Mouse (Mus musculus) liver (tissue): Measurements from ENCODE around the gene Il1rl1.

Experiments
- DNase-seq: peaks from one replicate; pipeline ENCODE4 v3.0.0-alpha.2; 2020; ENCODE audit warnings: mixed read lengths

The Il1rl1 gene

DNA sequence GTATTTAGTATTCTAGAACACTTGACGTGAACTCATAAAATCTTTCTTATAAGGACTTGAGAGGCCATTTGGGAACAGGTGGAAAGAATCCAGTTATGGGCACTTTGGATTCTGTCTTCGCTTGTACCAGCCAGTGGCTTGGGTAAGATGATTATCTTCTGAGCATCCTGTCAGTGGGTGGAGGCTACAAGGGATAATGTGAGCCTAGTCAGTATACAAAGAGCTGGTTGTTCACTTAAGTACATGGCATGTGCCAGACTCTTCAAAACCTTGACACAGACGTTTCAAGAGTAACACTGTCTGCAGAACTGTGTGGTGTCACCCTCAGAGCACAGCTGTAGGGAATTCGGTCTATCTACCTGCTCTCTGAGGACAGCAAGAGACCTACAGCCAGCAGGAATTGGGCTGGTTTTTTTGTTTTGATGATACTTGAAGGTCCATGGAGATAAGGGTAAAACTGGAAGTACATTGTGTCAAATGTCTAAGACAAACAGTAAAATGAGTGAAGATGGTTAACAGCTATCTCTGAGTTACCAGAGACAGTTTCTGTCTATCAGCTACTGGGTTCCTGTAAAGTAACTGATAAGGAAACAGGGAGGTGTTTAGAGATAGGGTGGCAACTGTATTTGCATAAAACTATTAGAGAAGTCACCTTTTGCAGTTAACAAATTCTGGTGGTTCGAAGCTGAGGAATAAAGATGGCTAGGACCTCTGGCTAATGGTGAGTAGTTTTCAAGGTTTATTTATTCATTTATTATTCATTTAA is at the start of gene Il1rl1:
TSS of gene Il1rl1 (plus strand) at position 661 of the 766 bp plus-strand sequence.
- peak; percentile 14 for DNase-seq

DNA sequence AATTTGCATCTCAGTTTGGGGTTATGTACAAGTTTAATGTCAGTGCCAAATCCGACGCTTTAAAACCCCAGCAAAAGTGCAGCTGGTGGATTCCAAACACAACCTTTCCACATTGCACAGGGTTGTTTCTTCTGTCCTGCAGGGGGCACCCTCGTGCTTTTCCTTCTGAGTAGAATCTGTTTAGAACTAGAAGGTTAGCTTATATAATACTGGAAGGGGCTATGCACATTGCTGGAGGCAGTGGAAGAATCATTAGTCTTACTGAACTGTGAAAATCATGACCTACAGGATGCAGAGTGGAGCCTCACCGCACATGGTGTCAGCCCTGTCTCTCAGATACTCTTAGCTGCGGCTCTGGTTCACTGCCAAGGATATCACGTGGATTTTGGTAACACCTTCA is 49.3 kb upstream of the Il1rl1 start:
- peak; percentile 72 for DNase-seq

DNA sequence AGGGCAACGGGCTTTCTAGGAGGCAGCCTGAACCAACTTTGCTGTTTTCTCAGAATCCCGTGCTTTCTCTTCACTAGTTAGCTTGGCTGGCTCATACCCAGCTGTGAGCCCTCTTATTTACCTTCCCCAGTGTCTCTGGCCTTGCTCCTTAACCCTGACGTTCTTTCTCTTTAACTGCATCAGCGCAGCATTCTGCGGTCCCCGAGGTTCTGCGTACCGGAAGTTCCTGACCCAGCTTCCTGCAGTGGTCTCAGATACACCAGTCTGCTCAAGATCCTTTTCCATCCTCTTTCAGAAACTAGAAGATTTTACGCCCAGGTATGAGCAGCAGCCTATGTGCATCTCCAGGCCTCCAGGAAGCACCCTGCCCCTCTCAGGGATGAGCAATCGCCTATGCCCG is 48.4 kb upstream of the Il1rl1 start:
- no peak for DNase-seq

DNA sequence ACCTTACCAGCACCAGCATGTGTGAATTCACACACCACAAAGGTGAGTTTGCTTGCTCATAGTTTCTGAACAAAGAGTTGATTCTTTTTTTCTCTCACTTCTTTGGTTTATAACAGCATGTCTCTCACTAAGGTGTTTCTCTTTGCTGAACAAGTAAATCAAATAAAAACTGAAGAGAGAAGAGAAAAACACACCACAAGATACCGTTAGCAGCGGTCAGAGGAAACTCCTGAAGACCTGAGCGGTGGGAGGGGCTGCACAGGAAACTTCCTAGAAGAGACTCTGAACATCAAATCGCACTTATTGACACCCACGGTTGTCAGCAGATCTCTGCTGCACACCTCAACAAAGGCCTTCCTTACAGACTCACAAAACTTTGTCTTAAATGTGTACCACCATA is 46.5 kb upstream of the Il1rl1 start:
- no peak for DNase-seq

DNA sequence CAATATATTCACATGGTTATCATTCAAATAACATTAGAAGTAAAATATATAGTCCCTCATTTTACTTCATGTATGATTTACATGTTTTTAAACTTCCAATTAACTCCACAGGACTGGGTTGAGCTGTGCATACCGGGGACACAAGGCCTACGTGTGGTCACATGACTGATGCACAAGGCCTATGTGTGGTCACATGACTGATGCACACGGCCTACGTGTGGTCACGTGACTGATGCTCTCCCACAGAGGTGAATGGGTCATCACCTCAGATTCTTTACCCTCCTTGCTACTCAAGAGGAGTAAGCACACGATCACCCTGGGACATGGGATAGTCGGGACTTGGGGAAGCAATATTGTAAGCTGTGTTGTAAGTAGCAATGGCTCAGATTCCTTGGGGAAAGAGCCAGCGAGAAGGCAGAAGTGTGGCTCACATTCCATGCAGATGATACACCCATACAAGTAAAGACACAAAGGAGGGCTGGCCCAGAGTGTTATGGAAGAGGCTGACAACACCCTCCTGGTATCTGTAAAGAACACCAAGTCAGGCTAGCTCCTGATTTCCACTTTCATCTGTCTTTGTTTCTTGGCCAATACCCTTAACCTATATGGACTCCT is 44.3 kb upstream of the Il1rl1 start:
- no peak for DNase-seq

DNA sequence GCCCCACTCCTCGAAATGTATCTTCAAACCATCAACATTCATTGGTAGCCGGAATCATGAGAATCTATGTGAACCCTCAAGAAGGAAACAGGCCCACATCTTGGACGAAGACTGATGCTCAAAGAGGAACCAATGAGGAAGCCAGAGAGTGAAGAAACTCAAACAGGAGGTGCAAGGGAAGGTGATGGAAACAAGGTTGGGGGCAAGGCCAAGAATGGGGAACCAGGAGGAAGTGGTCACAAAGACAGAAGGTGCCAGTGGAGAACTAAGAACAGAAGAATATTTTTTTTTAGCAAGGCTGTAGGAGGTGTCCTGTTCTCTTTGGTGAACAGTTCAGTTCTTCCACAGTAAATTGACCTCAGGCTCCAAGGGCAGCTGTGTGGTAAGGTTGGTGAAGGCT is 38.0 kb upstream of the Il1rl1 start:
- no peak for DNase-seq

DNA sequence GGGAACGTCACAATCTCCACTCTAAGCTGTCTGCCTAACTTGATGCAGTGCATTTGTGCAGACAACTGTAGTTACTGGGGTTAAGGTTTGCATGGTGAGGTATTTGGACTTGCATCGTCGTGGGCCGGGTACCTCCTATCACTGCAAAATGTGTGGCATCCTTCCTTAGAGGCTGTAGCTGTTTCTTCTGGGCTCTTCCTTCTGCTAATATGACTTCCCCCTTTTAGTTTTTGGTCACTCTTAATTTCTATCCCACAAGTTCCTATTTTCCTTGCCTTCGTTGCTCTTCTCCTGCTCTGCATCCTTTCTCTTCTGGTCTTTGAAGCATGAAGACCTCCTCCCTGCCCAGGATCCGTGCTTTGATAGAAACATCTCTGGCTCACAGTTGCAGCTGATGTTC is 36.8 kb upstream of the Il1rl1 start:
- DNase-seq, result no peak

DNA sequence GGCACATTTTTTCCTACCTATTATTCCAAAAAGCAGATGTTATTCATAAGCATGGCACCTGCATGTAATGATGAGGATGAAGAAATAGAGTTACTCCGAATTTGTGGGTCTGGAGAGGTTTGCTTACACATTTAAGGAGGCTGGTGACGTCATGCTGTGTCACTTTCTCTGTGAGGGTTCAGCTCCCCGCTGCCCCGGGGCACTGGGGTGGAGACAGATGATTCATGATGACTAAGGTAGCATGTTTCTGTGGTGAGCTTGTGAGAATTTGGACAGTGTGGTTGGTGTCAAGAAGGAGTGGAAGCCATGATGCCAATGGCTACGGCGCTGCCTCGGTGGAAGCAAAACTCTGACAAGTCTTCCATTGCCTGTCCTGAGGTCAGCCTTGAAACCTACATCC is 36.2 kb upstream of the Il1rl1 start:
- DNase-seq, result no peak

DNA sequence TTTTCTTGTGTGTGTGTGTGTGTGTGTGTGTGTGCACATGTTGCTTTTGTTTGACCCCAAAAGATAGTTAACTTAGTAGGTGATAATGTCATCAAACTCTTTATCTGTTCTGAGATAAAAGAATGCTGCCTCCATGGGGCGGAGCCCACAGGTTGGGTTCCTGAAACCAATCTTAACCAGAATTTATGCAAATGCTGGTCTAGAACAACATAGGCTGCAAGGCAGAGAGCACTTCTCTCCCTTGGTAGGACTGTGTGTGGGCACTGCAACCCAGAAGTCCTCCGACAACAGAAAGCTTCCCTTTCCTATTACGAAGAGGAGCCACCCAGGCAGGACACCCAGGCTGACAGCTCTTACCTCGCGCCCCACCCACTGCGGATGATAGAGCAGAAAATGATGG is 29.7 kb upstream of the Il1rl1 start:
- peak; percentile 13 for DNase-seq

DNA sequence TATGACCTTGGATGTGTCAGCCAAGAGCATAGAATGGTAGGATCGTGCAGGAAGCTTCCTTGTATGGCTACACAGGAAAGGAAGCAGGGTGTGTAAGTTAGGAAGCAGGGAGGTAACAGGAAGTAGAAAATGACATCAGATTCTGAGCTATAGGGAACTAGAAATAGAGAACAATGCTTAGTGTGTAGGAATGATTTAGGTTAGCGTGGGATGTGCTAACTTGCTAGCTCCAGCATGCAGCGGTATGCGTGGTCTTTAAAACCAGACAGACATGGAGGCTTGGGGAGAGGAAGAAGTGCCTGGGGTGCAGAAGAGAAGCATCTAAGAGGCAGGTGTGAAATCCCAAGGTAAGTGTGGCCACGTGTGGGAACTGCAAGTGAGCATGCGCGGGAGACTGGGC is 24.7 kb upstream of the Il1rl1 start:
- no peak for DNase-seq

DNA sequence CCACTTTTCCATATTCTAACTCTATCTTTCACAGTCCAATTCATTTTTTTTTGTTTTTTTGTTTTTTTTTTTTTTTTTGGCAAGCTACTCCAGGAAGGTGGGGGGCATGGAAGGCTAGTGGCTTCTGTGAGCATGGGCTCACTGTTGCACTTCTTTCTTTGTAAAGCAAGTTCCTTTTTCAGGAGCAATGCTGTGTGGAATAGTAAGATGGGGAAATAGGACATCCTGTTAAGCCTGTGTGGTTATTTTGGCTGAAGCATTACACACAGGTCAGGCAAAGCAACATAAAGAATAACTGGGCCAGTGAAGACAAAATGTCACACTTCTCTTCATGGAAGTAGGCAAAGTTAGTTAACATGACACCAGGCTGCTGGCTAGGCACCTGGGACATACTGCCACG is 19.5 kb upstream of the Il1rl1 start:
- no peak for DNase-seq

DNA sequence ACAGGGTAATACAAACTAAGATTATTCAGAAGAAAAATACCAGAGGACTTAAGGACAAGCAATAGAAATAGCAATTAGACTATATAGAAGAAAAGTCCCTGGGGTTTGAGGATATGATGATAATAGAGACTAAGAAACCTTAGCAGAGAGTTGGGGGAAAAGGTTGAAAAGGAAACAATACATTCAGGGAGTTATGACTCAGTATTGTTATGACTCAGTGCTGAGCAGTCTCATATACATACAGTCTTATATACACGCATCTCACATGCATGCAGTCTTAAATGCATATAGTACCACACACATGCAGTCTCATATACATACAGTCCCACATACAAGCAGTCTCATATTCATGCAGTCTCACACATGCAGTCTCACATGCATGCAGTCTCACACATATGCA is 16.3 kb upstream of the Il1rl1 start:
- no peak for DNase-seq

DNA sequence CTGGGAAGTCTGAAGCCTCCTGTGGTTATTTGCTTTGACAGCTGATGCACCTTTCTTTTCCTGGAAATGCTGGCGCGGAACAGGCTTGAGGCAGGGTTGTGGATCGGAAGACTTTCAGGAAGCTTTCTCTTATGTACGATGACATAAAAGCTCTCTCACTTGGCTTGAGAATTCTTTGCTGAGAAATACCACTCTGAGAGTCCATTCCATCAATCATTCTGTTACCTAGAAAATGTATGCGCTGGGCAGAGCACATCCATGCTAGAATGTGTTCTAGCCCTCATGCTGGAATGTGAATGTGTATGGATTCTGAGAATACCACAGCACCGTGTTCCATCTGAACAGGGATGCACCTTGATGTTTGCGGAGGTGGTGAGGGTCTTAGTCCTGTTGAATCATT is 15.1 kb upstream of the Il1rl1 start:
- no peak for DNase-seq

DNA sequence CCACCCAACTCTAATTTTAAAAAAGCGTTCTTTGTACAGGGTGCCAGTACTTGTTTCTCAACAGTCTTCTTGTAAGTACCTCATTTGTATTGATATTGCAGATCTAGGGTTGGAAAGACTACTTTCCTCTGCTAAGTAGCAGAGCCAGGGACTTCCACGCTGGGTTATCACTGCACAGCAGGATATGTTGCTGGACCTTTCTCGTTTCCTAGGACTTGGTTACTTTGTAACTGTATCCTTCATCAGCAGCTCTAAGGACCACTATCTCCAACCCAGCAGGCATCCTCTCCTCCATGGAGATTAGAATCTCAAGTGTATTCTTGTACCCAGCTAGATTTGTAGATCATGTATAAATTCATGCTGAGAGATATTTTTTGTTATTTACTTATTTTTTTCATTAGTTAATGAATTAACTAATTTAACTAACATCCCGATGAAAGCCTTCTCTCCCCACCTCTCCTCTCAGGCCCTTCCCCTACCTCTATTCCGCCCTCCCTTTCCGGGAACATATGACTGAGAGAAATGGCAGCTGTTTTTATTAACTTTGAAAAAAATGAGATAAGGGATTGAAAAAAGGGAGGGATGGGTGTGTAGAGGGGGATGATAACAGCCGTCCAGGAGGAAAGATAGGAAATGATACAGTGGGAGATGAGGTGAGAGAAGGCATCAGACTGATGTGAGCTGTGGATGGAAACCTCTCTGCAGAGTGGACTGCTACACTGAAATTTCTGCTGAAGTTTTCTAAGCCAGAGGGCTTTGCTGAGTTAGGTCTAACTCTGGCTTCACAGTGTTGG is 14.3 kb upstream of the Il1rl1 start:
- DNase-seq, result no peak

DNA sequence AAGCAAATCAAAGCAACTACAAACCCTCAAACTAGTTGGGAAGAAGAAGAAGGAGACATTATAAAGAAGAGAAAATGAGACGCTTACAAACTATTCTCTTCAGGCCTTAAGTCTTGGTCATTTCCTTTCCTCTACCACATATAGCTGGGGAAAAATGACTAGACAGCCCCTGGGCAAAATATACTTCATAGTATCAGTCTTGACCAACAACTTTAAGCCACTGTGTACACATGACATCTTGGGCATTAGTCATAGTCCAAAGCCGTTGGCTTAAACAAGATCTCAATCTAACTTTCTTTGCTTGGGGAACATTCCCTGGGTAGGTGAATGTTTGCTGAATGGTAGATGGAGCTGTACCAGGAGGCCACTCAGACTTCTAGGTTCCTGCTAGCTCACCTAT is 12.3 kb upstream of the Il1rl1 start:
- no peak for DNase-seq

DNA sequence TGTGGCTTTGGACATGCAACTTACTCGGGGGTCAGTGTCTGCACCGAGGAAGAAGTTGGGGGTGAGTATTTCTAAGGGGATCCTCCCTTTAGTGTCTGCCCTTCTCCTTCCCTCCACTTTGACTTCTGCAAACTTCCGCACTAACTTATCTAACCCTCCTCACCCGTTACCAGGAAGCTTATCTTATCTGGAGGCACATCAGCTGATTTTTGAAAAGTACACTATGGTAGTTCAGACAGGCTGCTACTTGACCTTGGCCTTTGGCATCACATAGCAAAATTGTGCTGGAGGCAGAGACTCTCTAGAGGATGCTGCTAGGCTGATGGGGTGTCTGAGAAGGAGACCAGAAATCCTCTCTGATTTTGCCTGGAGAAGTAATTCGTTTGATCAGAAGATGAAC is 10.9 kb upstream of the Il1rl1 start:
- DNase-seq, result no peak

DNA sequence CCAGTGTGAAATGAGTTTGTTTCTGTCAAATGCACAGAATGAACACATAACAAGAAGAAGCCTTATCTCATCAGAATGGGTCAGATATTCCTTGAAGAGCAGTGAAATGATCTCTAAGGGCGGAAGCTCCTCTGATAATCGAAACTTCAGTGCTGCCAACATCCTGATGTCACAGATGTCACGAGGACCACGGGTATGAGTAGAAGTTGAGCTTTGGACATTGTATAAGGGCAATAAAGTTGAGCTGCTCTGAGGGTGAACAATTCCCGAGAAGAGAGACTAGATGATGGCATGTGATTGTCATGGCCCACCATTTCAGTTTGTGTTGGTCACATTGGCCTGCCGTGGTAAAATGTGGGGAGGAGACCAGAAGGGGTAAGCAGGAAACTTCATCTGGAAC is 5.5 kb upstream of the Il1rl1 start:
- no peak for DNase-seq

DNA sequence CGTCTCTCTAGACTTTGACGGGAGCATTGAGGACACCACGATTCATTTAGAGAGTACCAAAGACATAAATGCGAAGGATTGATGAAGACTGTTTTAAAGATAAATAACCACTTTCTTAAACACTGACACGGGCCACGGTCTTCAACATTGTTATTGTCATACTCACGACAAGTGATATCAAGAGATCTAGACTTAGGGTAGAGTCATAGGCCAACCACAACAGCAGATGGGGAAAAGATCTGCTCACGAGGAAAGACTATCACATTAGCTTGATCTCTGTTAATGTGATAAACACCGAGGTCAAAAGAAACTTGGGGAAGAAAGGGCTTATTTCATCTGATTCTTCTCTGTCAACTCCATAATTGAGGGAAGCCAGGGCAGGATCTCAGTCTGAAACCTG is 2.1 kb upstream of the Il1rl1 start:
- DNase-seq, result no peak

DNA sequence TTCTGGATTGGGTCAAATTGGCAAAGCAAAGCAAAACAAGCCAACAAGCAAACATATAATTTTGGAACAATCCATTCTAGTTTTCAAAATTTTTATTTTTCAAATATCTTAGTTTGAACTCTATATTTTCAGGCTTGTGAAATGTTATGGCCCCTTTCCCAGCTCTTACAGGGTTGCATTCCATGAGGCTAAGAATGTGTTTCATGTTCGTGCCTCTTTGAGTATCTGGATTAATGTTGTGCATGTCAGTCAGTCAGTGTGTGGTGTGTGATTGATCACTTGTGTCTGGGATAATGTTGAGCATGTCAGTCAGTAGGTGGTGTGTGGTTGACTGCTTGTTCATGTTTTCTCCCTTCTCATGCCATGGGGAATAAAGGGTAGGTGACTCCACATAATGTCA is 1.5 kb upstream of the Il1rl1 start:
- DNase-seq, result no peak

DNA sequence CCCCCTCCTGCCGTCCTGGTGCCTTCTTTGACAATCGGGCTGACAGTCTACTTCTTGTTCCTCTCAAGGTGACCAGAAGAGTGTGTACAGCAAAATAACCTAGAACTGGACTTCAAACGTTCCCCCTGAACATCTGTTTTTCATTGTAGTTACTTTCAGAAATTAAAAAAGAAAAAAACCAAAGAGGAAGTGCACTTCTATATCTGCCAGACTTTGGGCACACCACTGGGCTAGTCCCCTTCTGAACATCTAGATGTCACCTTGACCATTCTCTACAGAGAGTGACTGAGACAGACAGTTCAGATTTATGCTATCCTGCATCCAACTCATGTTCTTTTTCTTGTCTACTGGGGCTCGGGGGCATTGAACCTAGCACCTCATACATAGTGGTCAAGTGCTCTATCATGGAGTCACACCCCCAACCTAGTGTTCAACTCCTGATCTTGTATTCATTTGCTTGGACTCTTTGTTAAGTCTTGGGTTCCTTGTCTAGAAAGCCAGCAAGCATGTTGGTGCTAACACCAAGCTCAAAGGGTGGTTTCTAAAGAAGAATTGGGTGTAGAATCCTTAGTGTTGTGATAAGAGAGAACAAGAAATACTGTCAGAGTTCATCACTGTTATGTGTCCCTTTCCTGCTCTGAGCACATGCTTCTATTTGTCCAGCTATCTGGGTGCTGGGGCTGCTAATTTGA is 919 bp downstream of the Il1rl1 start:
- no peak for DNase-seq

DNA sequence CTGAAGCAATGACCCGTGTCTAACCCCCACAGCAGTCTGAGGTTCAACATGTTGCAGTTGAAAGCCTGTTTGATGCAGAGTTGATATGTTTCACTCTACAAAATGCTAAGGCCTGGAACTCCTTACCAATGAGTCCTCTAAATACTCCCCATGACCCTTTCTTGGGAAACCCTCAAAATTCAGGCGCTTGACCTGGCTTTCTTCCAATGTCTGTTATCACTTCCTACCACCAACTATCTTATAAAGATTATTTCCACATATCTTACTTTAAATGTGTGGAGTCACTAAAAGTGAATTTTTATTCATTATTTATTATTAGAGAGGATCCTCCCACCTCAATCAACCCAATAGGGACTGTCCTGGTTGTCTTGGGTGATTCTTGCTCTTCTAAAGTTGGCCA is 2.8 kb downstream of the Il1rl1 start:
- DNase-seq, result no peak

DNA sequence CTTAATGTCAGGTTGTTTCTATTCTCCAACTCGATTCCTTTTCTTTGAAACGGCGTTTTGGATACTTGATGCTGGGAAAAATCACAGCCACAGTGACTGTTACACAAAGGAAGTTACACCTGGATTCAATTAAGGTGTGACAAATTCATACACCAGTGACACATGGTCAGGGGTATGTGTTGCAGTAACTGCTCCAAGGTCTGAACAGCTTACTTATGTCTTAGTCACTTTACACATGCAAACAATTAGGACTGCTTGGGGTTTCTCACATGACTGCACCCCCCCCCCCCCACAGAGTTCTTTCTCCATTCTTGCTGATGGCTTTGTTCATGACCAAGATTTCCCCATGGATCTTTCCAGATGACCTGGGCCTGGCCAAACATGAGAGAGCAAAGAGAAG is 6.6 kb downstream of the Il1rl1 start:
- DNase-seq, result no peak

DNA sequence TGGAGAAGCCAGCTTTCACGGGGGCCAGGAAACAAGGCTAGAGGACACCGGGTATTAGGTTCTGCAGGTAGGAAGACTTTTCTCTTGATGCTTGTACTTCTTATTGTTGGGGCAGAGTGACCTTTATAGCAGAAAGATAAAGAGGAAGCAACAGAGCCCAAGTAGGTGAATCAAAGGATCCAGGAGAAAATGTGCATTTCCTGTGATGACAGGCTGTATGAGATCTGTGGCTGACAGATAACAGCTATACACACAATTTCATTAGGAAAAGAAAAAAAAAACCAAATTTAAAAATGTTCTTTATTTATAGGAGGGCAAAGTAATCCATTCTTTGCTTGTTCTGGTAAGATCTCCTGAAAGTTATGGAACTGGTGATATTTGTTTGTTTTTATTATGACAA is 8.0 kb downstream of the Il1rl1 start:
- no peak for DNase-seq

DNA sequence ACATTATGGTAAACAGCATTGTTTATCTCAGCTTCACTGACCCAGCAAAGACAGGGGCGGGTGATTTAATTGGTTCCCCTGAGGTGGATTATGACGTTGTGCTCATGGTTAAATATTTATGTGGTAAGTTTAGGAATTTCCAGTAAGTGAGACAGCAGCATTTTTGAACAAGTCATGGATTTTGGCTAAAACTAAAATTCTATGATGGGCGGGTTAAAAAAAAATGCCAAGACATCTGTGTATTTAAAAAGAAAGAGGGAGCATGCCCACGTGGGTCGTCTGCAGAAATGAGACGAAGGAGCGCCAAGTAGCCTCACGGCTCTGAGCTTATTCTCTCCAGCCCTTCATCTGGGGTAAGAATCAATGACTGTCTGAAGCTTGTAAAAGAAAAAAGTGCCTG is 10.1 kb downstream of the Il1rl1 start:
- DNase-seq, result no peak
